Mouse (Mus musculus) hindbrain, embryonic 10.5 days (tissue): ENCODE results near the gene Mga. TPM values are rescaled to one million over a fixed set of nuclear protein-coding genes. Genes with fewer than 3 reads are reported as not detected.
A peak's percentile ranks its signal among the peaks of the same experiment; 100 is the strongest.

Experiments
- DNase-seq: peaks from one replicate; pipeline ENCODE4 v3.0.0-alpha.2; 2017; ENCODE audit warnings: low spot score
- H3K27ac ChIP-seq: fragments of 300-500 bp; sonication (generic); 2 replicates; pipeline ENCODE4 v1.5.1; 2016; ENCODE audit warnings: mild to moderate bottlenecking, moderate library complexity
- H3K27me3 ChIP-seq: fragments of 300-500 bp; sonication (generic); 2 replicates; pipeline ENCODE4 v1.6.1; 2016; ENCODE audit warnings: mild to moderate bottlenecking; ENCODE audit not compliant: poor library complexity, insufficient read depth, severe bottlenecking
- H3K36me3 ChIP-seq: fragments of 300-500 bp; sonication (generic); 2 replicates; pipeline ENCODE4 v1.6.1; 2016; ENCODE audit warnings: mild to moderate bottlenecking, moderate library complexity
- H3K4me1 ChIP-seq: fragments of 300-500 bp; sonication (generic); replicated peaks from 2 replicates; pipeline ENCODE4 v1.6.1; 2016; ENCODE audit warnings: mild to moderate bottlenecking
- H3K4me3 ChIP-seq: fragments of 300-500 bp; sonication (generic); 2 replicates; pipeline ENCODE4 v1.5.1; 2016; ENCODE audit warnings: mild to moderate bottlenecking, moderate library complexity
- H3K9me3 ChIP-seq: fragments of 300-500 bp; sonication (generic); 2 replicates; pipeline ENCODE4 v1.6.1; 2016; ENCODE audit warnings: mild to moderate bottlenecking, moderate library complexity
- WGBS: fragments of 180-500 bp; shearing (Covaris S2); methylation state at CpG from one replicate; pipeline ENCODE4 v1.1.7; 2016; 5-methylcytosine and 5-hydroxymethylcytosine counted together
- polyA plus RNA-seq: library from polyadenylated mRNA; unstranded; fragments of >200 nt; fragmentation: Nextera tagmentation; extraction: Ambion mirVana; gene quantifications from 2 replicates; pipeline ENCODE4 v1.2.1, GENCODE M21; 2016

The Mga gene
- polyA plus RNA-seq, 1 experiment from 2014 or later = 26.1 TPM

GRCm38 (mm10) chr2:119917631-119918369 is 20.8 kb downstream of the Mga start:
- no peaks in the 10 kb centered on the region for H3K9me3 ChIP-seq
- no peaks in the 10 kb centered on the region for H3K4me1 ChIP-seq
- no peaks in the 10 kb centered on the region for H3K27me3 ChIP-seq
- H3K4me3 ChIP-seq = no peak overlapping the region
- peaks cover 59% of the 10 kb centered on the region for H3K36me3 ChIP-seq
- no peak for DNase-seq
- H3K27ac ChIP-seq = no peak overlapping the region
- WGBS = 90% methylated on average over 1 of the region's 1 CpGs

- no peak overlapping the region for H3K4me3 ChIP-seq
- H3K27ac ChIP-seq = no peak overlapping the region
- H3K27me3 ChIP-seq = no peaks in the 10 kb centered on the region
- H3K4me1 ChIP-seq = peaks cover 14% of the 10 kb centered on the region
- H3K9me3 ChIP-seq = no peaks in the 10 kb centered on the region
- no peak for DNase-seq
- 61% methylated on average over 9 of the region's 9 CpGs for WGBS
- H3K36me3 ChIP-seq = peaks cover 12% of the 10 kb centered on the region; the same call in 1 of the 2 replicates
Measured at GRCm38 (mm10) chr2:119970571-119970970, 73.5 kb downstream of the Mga start.

- Histone ChIP-seq H3K4me1 (peaks cover 14% of the 10 kb centered on the region), H3K9me3 (no peaks in the 10 kb centered on the region), H3K27ac (no peak overlapping the region), H3K36me3 (peaks cover 5% of the 10 kb centered on the region; the same call in 1 of the 2 replicates), H3K27me3 (no peaks in the 10 kb centered on the region), H3K4me3 (no peak overlapping the region)
- DNase-seq = no peak
- 83% methylated on average over 3 of the region's 3 CpGs for WGBS
Measured at GRCm38 (mm10) chr2:119971316-119971715, 74.3 kb downstream of the Mga start.

DNA sequence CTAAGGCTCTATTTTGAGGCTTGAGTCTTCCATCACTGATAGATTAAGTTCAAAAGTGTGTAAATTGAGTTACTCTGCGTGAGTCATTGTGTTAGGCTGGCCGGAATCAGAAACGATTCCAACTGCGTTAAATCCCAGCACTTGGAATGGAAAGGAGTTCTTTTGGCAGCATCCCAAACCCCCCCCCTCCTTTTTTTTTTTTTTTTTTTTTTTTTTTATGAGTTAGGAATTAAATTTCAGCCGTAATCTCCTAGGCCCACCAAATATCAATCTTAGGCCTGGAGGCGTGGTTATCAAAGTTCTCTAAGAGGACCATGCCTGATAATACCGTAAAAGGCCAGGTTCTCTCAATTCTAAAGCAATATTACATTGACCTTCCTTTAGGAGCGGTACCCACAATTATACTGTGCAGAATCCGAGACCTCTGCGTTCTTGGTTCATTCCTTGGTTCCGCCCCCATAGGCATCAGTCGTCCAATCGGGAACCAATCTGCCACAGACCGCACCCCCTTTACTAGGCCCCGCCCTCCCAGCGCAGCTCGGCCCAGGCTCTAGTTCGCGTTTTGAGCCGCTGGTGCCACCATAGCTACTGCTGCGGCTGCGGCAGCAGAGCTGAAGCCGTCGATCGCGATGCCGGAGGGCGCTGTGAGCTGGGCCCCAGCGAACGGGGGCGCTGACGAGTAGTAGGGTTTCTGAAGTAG is 75.0 kb downstream of the Mga start:
- peak; percentile 98 for DNase-seq
- 5% methylated on average over 32 of the region's 32 CpGs for WGBS
- H3K27ac ChIP-seq = peak overlapping the region; percentile 85

DNA sequence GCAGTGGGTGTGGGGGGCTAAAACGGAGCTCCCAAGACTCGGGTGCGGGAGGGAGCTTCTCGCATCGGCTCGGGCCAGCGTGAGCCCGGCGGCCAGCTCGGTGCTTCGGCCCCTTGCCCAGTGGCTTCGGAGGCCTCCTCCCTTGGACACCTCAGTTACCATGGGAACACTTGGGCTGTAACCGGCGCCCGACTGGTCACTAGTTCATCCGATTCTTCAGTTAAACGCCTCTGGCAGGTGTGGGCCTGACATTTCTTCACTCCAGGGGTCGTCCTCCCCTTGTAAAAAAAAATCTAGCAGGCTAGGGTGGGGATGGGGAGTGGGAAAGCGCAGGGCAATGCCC is 75.5 kb downstream of the Mga start, which contains the start of gene Mapkbp1:
Mapkbp1 (plus strand) TSS at position 163 of the 343 bp plus-strand sequence.
- H3K27ac ChIP-seq = peak within 1 kb of the TSS; percentile 85
- H3K4me1 ChIP-seq = peaks cover 14% of the 10 kb centered on the region
- peak within 1 kb of the TSS; percentile 67 for H3K4me3 ChIP-seq
- WGBS = under 1% methylated on average over 19 of the region's 19 CpGs
- H3K9me3 ChIP-seq = no peaks in the 10 kb centered on the region
- H3K36me3 ChIP-seq = no peaks in the 10 kb centered on the region
- no peaks in the 10 kb centered on the region for H3K27me3 ChIP-seq
- no peak for DNase-seq

More for the DNA sequence above, 75.0 kb downstream of the Mga start:
- peaks cover 14% of the 10 kb centered on the region for H3K4me1 ChIP-seq
- no peaks in the 10 kb centered on the region for H3K27me3 ChIP-seq
- no peaks in the 10 kb centered on the region for H3K9me3 ChIP-seq
- H3K4me3 ChIP-seq = peak overlapping the region; percentile 67
- no peaks in the 10 kb centered on the region for H3K36me3 ChIP-seq

DNA sequence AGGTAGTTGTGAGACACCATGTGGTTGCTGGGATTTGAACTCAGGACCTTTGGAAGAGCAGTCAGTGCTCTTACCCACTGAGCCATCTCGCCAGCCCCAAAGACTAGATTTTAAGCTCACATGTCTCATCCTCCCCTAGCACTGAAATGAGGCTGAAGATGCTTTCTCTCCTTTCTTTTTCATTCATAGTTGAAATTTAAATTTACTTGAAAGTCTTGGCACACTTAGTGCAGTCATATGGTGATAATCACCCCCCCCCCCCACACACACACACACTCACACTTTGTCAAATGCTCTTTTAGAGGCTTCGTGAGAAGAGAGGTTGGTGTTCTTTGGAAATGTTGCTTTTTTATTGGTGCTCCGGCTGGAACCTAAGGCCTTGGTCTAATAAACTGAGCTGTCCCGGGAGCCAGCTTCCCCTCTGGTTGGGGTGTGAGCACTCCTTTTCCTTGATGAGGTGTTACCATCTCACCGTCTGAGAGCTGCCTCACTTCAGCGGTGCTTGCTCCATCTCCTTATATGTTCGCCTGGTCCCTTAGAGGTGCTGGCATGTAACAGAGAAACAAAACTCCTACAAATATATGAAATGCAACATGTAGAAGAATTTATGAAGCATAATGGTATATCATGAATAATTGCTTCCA is 83.4 kb downstream of the Mga start:
- H3K4me1 ChIP-seq = peaks cover 14% of the 10 kb centered on the region
- WGBS = 88% methylated on average over 7 of the region's 7 CpGs
- peaks cover 9% of the 10 kb centered on the region for H3K36me3 ChIP-seq
- H3K27ac ChIP-seq = no peak overlapping the region
- H3K4me3 ChIP-seq = no peak overlapping the region
- DNase-seq = no peak
- no peaks in the 10 kb centered on the region for H3K9me3 ChIP-seq
- H3K27me3 ChIP-seq = no peaks in the 10 kb centered on the region

- Histone ChIP-seq H3K36me3 (peaks cover 9% of the 10 kb centered on the region), H3K27ac (no peak overlapping the region), H3K4me1 (peaks cover 19% of the 10 kb centered on the region), H3K9me3 (no peaks in the 10 kb centered on the region), H3K27me3 (no peaks in the 10 kb centered on the region), H3K4me3 (no peak overlapping the region)
- no peak for DNase-seq
- 79% methylated on average over 2 of the region's 2 CpGs for whole genome bisulfite sequencing
Measured at GRCm38 (mm10) chr2:119981631-119982030, 84.6 kb downstream of the Mga start.

DNA sequence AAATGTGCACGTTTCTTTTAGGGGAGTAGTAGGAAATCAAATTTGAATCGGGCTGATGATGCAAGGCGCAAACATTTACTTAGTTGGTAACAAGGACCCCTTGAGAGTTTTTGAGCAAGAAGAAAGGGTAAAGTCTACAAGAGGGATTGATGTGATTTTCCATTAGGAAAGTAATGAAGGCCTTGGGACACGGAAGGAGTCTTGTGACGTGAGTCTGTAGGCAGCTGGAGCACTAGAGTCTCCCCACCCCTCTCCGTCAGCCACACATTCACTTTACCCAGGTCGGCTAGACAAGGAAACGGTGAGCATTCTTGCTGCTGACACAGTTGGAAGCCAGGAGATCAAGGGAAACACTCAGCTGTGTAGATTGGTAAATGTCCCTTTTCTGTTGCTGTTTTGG is 88.8 kb downstream of the Mga start:
- Histone ChIP-seq H3K4me3 (no peak overlapping the region), H3K4me1 (0 out of 2 replicates have a peak, but pooled peaks cover 5% of the 10 kb centered on the region), H3K27me3 (no peaks in the 10 kb centered on the region), H3K9me3 (no peaks in the 10 kb centered on the region), H3K36me3 (peaks cover 9% of the 10 kb centered on the region), H3K27ac (no peak overlapping the region)
- 74% methylated on average over 8 of the region's 8 CpGs for WGBS
- no peak for DNase-seq

GRCm38 (mm10) chr2:119986369-119986768 is 89.3 kb downstream of the Mga start:
- no peak overlapping the region for H3K4me3 ChIP-seq
- 73% methylated on average over 6 of the region's 6 CpGs for WGBS
- no peak overlapping the region for H3K27ac ChIP-seq

DNA sequence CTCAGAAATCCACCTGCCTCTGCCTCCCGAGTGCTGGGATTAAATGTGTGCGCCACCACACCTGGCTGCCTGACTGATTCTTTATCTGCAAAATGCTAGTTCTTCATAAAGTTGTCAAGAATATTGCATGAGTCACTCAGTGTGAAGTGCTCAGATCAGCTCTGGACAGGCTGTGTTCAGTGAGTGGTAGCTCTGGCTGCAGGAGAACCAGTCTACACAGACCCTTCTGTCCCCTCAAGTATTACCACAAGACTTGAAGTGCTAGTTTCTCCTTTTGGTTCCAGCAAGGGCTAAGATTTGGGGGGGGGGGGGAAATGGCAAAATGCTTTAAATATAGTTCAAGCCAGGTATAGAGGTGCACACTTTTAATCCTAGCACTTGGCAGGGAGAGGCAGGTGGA is 90.4 kb downstream of the Mga start:
- H3K27ac ChIP-seq = no peak overlapping the region
- no peaks in the 10 kb centered on the region for H3K27me3 ChIP-seq
- H3K36me3 ChIP-seq = peaks cover 5% of the 10 kb centered on the region; the same call in 1 of the 2 replicates
- no peak overlapping the region for H3K4me3 ChIP-seq
- no peak for DNase-seq
- H3K4me1 ChIP-seq = 0 out of 2 replicates have a peak, but pooled peaks cover 5% of the 10 kb centered on the region
- WGBS = 93% methylated on average over 2 of the region's 2 CpGs
- no peaks in the 10 kb centered on the region for H3K9me3 ChIP-seq

More at GRCm38 (mm10) chr2:119986369-119986768, 89.3 kb downstream of the Mga start:
- H3K4me1 ChIP-seq = 0 out of 2 replicates have a peak, but pooled peaks cover 5% of the 10 kb centered on the region
- no peaks in the 10 kb centered on the region for H3K27me3 ChIP-seq
- H3K9me3 ChIP-seq = no peaks in the 10 kb centered on the region
- peaks cover 9% of the 10 kb centered on the region for H3K36me3 ChIP-seq
- DNase-seq = no peak

GRCm38 (mm10) chr2:119988952-119989351 is 91.9 kb downstream of the Mga start:
- DNase-seq = no peak
- no peak overlapping the region for H3K27ac ChIP-seq
- WGBS = 94% methylated on average over 4 of the region's 4 CpGs

DNA sequence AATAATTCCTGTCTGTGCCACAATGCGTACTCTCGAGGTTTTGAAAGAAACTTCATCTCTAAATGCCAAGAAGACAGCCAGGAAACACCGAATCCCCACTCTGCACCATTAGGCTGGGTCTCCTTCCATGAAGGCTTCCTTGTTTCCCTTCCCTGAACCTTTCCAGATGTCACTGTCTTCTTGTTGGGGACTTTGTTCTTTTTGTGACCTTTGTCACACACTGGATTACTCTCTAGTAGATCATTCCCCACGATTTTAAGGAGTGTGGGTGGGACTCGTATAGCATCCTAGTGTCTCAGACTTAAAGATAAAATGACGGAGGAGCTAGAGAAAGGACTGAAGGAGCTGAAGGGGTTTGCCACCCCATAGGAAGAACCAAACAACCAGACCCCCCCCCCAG is 93.9 kb downstream of the Mga start:
- 80% methylated on average over 6 of the region's 6 CpGs for WGBS
- H3K27me3 ChIP-seq = no peaks in the 10 kb centered on the region
- 0 out of 2 replicates have a peak, but pooled peaks cover 7% of the 10 kb centered on the region for H3K4me1 ChIP-seq
- no peak overlapping the region for H3K4me3 ChIP-seq
- DNase-seq = no peak
- no peaks in the 10 kb centered on the region for H3K9me3 ChIP-seq
- no peak overlapping the region for H3K27ac ChIP-seq
- H3K36me3 ChIP-seq = no peaks in the 10 kb centered on the region

More at GRCm38 (mm10) chr2:119988952-119989351, 91.9 kb downstream of the Mga start:
- Histone ChIP-seq H3K4me3 (no peak overlapping the region), H3K36me3 (no peaks in the 10 kb centered on the region), H3K4me1 (0 out of 2 replicates have a peak, but pooled peaks cover 5% of the 10 kb centered on the region), H3K27me3 (no peaks in the 10 kb centered on the region), H3K9me3 (no peaks in the 10 kb centered on the region)
